Mouse (Mus musculus) adrenal gland, postnatal 36 days (tissue): Measurements from ENCODE around the gene Pdhb. TPM values are rescaled to one million over a fixed set of nuclear protein-coding genes. Genes with fewer than 3 reads are reported as not detected.

Experiments used
- DNase-seq, 2 experiments: peaks; one replicate each; pipeline ENCODE4 v3.0.0; 2021; ENCODE audit warnings: mixed read lengths in 1 of 2
- total RNA-seq, 2 experiments: library from RNA; stranded (reverse); gene quantifications; 2 replicates each; pipeline ENCODE4 v1.2.3; 2021

The Pdhb gene
- total RNA-seq, 2 experiments from 2014 or later, result 349 to 451 TPM

DNA sequence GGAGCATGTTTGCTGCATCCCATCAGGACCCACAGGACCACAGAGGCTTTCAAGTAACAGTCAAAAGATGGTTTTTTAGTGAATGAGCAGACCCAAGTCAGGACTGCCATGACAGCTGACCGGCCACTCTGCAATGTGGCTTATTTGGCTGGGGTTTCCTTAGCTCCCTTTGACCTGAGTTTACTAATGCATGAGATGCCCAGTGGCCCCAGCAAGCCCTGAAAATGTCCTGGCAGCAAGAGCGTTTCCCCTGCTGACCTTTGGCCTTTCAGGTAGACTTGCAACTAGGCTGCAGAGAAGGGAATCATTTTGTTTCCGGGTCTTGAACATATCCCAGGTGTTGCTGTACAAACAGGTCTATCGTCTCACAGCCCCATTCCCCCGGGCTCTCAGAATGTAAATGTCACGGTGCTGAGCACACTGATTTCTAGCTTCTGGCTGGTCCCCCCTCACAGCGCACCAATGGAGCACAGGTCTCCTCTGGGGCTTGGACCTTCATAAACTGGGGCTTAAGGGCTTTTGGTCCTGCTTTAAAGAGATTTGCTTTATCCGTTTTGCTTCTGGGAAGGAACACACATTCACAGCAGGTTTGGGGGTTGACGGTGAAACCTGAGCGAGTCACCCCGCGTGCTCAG, 18.6 kb upstream of the Pdhb start:
- no peak for DNase-seq

GRCm38 (mm10) chr14:8190556-8190955, 17.7 kb upstream of the Pdhb start:
- no peak for DNase-seq

DNA sequence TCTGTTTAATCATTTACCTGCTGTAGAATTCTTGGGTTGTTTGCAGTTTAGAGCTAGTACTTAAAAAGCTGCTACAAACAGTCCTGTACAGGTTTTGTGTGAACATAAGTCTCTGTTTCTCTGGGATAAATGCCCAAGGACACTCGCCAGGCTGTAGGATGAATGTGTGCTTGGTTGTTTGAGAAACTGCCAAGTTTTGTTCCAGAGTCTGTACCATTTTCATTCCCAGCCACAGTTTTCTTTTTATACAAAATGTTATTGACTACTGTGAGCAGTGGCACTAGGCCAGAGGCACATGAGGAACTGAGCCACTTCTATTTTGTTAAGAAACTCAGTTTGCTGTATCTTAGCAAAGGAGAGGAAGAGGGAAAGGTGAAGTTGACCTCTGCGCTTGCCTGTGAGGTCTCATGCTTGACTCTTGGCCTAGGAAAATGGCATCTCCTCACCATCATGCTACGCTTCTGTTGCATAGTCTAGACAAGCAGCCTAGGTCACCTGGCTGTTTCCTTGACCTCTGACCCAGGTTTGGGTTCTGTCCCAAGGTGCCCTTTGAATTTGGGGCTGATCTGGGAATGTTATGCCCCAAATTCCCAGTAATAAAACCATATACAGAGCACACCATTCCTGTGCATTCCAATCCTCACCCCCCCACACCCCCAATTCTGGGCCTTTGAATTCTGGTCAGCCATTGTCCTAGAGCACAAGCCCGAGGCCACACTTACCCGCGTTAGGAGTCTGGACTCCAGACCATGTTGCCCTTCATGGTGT, 13.6 kb upstream of the Pdhb start:
- peak; percentile 35 to 52 for DNase-seq

DNA sequence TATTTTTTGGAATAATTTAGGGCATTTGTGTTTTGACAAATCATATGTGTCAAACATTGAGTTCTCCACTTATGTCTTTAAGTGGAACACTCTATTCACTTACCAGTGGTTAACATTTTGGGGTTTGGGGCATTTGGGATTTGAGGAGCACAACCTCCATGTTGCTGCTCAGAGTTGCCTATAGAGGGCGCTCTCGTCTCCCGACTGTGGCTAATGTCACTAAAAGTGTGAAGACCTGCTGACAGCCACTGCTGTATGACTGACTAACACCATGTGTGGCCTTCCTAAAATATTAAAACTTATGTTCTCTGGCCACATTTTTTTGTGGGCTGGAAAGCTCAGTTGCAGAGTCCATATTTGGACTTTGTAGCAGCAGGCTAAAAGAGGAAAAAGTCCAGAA, 10.5 kb upstream of the Pdhb start:
- DNase-seq, result peak in 1 of 2 experiments; percentile 20

DNA sequence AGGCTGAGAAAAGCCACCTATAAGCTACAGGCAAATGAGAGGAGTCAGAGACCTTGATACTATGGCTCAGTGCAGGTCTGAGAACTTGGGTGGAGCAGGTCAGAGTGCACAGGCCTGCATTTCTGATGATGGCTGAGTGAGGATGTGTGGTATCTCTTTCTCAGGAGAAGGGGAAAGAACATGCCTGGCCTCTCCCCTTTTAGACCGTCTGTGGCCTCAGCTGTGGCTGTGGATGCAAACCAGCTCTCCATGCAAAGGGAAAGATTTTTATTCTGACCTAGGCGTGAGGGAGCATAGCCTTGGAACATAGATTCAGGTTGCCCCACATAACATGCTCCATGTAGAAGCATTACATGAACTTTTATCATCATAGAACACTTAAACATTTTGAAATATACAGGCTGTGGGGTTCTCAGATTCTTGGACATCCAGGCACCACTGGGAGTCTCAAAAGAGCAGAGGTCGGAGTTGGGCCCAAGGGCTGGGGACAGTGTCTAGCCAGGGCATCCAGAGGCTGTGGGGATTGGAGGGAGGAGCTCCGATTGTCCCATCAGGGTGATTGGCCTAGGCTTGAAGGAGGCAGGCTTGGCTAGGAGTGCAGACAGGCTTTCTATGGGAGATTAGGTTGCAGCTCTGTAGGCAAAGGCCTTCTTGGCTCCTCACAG, 7.7 kb upstream of the Pdhb start:
- DNase-seq, result no peak

- peak; percentile 48 to 59 for DNase-seq
Observed at GRCm38 (mm10) chr14:8176251-8176650, 3.4 kb upstream of the Pdhb start.

- DNase-seq, result no peak
Observed at GRCm38 (mm10) chr14:8174634-8175033, 1.8 kb upstream of the Pdhb start.

DNA sequence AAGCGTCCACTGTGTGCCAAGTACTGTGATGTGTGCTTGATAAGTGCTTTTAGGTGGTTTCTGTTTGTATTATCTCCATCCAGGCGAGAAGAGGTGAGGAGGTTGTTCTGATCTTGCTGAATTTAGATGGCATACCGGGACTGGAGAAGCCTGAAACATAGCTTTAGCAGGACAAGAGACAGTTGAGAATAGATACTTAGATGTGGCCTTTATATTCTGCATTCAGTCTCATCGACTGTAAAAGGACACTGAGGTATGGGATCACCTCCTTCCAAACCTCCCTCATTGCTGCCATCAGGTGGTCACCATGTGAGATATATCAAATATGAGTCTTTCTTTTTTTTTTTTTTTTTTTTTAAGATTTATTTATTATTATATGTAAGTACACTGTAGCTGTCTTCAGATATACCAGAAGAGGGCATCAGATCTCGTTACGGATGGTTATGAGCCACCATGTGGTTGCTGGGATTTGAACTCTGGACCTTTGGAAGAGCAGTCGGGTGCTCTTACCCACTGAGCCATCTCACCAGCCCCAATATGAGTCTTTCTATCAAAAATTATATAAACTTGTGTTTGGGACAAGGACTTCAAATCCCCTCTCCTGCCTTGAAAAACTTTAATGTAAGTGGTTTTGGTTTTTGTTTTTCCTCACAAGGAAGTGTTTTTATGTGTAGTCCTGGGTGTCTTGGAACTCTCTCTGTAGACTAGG, 871 bp upstream of the Pdhb start:
- peak; percentile 14 to 55 for DNase-seq

- no peak for DNase-seq
Observed at GRCm38 (mm10) chr14:8164463-8164862, 8.4 kb downstream of the Pdhb start.

DNA sequence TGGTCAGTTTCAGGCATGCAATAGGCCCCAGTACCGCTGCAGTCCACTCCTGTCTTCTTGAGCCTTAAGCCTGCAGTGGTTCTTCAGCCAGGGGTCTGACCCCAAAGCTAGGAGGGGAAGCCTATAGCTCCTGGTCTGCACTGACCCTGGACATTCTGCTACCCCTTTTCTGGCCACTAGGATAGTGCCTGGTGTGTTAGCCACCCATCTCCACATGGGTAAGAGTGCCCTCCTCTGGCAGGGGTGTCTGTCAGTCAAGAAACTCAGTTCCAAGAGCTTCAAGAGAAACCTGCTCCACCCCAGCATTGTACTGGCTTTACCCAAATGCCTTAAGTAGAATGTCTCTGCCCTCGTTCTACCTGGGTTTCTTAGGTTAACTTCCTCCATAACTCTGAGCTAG, 11.0 kb downstream of the Pdhb start:
- DNase-seq, result peak; percentile 36 to 68

- DNase-seq, result peak; percentile 35 to 44
Observed at GRCm38 (mm10) chr14:8159141-8159540, 13.7 kb downstream of the Pdhb start.

DNA sequence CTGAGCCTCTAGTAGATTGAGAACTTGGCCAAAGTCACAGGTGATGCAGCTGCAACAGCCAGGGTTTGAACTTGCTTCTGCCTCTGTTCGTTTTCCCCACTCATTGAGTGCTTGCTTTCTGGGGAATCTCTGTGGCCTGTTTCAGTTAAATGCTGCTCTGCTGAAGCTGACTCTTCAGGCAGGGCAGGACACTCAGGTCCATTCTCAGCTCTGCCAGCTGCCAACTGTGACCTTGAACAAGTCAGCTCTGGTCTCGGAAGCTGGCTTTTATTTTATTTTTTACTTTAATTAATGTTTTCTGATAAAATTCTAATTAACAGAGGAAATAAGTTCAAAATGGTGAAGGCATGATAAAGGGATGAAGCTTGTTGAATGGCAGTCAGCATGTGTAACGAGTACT, 14.1 kb downstream of the Pdhb start:
- peak; percentile 45 to 55 for DNase-seq

DNA sequence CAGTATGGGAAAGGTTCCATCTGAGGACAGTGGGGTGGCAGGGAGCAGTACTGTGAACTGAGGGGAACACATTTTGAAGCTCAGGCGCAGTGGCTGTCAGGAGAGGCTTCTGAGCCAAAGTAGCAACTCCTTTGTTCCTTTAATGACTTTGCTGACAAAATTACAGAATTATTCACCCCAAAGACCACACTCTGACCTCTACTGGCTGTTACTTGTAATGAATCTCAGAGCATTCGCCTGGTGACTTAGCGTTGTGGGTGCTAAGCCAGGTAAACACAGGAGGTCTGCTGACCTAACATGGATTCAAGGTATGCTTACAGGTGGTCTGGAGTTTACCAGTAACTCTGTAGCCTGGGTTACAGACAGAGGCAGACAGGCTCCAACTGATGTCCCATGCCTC, 15.9 kb downstream of the Pdhb start:
- no peak for DNase-seq

DNA sequence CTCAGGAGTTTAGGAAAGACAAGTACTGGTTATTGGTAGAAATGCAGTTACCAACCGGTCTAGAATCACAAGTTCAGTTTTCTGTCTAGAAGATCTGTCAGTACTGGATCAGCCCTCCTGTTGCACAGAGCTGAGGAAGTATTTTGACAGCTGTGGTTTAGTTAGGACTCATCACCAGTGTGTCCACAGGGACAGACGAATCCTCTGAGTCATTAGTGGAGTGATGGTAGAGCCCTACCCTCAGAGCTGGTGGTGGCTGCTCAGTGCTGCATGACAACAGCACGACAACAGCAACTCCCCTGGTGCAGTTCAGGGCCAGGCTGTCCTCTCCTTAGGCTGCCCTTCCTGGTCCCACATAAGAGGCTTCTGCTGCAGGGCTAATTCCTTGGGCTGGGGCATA, 18.8 kb downstream of the Pdhb start:
- peak in 1 of 2 experiments; percentile 18 for DNase-seq

GRCm38 (mm10) chr14:8151757-8152156, 21.1 kb downstream of the Pdhb start:
- no peak for DNase-seq

DNA sequence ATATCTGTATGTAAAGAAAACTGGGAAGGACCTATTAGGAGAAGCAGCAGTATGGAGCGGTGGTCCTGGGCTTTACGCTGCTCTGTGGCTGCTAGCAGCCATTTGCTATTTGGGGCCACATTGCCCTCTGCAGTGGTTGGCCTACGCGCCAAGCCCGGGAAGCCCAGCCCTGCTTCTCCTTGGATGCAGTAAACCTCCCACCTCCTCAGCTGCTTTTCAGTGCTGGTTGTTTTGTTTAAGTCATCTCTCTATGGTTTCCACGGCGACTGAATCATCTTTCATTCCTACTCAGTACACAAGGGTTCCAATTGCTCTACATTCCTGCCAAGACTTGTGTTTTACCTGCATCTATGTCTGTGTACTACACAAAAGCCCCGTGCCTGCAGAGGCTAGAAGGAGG, 24.0 kb downstream of the Pdhb start:
- DNase-seq, result no peak

DNA sequence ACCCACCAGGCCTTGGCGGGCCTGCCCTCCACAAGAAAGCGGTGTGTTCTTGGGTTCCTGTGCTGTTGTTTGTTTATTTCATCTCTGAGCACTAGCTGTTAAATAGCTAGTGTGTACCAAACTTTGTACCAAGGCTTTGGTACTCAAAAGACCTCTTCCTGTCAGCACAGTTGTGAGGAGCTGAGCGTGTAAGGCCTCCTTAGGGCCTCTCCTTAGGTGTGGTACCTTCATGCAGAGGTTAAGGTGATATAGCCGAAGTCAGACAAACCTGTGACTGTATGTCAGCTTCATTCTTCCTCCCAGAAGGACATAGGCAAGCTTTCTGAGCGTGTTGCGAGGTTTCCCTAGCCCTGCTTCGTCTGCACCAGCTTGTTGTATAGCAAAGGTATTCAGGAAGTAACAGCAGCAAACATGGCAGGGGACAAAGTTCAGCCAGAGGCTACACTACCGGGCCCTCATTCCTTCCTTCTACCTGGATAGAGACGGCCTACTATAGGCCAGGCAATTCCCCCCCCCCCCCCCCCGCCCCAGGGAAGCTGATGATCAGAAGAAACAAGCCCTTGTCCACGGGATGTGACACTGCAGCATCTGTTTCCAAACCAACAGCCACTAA, 26.1 kb downstream of the Pdhb start:
- no peak for DNase-seq

DNA sequence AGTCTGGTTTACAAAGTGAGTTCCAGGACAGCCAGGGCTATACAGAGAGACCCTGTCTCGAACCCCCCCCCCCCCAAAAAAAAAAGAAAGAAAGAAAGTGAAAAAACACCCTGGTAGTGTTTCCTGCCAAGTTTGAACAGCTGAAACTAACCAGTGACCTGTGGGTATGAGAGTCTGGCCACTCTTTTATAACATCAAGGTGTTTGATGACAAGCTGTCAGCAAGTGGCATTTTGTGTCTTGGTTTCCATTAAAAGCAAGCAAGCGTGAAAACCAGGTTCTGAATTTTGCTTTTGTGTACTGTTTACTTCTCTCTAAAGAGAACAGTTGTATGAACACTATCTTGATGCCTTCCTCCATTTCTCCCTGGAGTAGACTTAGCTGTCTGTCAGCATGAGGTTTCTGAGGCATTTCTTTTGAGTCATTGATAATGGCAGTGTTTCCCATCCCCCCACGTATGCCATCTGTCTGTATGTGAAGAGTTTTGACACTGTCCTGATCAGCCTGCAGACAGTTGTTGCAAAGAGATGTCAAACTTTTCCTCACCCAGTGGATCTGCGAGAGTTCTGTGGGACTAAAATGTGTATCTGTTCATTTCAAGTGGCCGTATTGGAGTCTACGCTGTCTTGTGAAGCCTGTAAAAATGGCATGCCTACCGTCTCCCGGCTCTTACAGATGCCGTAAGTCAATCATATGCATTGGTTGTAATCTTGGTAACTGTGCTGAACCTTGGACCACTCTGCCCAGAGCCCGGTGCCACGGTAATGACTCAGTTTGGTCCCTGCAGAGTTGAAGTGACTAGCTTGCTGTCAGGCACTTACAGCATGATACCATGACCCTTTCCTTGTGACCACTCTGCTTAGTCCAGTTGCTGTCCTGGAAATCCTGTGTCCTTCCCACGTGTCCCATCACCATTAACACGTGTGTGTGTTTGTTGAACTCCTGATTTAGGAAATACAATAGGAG, 26.9 kb downstream of the Pdhb start:
- no peak for DNase-seq

DNA sequence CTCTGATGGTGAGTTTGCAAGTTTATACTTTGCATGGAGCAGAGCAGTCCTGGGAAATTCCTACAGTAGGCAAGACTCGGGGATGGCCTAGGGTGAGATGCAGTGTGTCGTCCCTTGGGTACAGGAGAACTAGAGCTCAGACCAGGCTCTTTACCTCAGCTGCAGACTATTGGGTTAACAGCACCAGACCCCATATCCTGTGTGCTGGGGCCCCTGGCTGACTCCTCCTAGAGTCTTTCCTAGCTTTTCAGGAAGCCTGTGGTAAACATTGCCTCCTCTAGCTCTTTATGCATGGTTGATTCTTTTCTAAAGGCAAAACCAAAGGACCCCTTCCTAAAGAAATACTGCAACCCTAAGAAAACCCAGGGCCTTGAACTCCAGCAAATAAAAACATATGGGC, 31.7 kb downstream of the Pdhb start:
- no peak for DNase-seq

DNA sequence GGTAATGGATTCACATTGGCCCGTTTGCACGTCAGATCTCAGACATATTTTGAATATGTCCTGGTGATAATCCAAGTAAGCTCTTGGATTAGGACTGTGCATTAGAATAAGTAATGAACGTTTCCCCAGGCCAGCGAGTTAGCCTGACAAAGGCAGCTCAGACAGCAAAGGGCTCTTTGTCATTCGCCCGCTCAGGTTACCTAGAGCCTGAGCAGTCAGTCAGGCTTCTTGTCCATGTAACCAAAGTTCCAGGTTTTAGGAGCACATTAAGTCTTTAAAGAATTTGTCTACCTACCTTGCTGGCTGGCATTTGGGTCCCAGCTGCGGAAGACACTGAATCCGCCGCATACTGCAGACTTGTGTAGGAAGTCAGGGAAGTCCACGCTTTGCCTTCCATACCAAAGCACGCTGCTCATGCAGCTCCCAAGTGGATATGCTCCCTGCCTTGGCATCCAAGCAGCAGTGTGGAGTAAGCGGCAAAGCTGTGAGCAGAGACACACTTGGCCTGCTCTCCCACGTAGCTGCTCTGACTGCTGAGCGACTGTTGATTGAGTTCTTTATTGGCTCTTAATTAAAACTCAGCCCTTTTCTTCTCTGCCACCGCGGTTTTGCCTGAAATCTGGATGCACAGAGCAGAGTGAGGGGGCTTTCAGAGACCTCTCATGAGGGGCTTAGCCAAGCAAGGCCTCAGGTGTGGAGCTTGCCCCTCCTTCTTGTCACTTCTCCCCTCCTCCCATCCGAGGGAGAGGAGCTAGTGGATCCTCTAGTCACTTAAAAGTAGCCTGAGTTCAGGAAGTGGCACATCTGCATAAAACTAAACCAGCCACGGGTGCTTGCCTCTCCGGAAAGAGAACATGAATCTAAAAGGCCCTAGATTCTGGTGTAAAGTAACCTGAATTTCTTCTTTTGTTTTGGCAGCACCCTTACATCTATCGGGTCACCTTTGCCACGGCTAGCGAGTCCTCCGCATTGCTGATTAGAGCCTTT, 32.8 kb downstream of the Pdhb start:
- no peak for DNase-seq
